Mouse (Mus musculus) midbrain, embryonic 10.5 days (tissue): ENCODE measurements around the gene Tmbim1. TPM values are rescaled to one million over a fixed set of nuclear protein-coding genes. Genes with fewer than 3 reads are reported as not detected.

Experiments
- DNase-seq: peaks from one replicate; pipeline ENCODE4 v3.0.0-alpha.2; 2017; ENCODE audit warnings: low spot score
- H3K27ac ChIP-seq: fragments of 300-500 bp; sonication (generic); replicated peaks from 2 replicates; pipeline ENCODE4 v1.5.1; 2016; ENCODE audit warnings: mild to moderate bottlenecking
- H3K27me3 ChIP-seq: fragments of 300-500 bp; sonication (generic); 2 replicates; pipeline ENCODE4 v1.6.1; 2016; ENCODE audit warnings: low read depth, mild to moderate bottlenecking; ENCODE audit not compliant: poor library complexity, severe bottlenecking
- H3K36me3 ChIP-seq: fragments of 300-500 bp; sonication (generic); 2 replicates; pipeline ENCODE4 v1.6.1; 2016; ENCODE audit warnings: mild to moderate bottlenecking, moderate library complexity
- H3K4me1 ChIP-seq: fragments of 300-500 bp; sonication (generic); 2 replicates; pipeline ENCODE4 v1.6.1; 2016
- H3K4me3 ChIP-seq: fragments of 300-500 bp; sonication (generic); 2 replicates; pipeline ENCODE4 v1.5.1; 2016; ENCODE audit warnings: mild to moderate bottlenecking, moderate library complexity
- H3K9me3 ChIP-seq: fragments of 300-500 bp; sonication (generic); replicated peaks from 2 replicates; pipeline ENCODE4 v1.6.1; 2016; ENCODE audit warnings: mild to moderate bottlenecking
- WGBS: fragments of 180-500 bp; shearing (Covaris S2); methylation state at CpG from one replicate; pipeline ENCODE4 v1.1.7; 2016; 5-methylcytosine and 5-hydroxymethylcytosine counted together
- polyA plus RNA-seq: library from polyadenylated mRNA; unstranded; fragments of >200 nt; fragmentation: Nextera tagmentation; extraction: Ambion mirVana; gene quantifications from 2 replicates; pipeline ENCODE4 v1.2.1, GENCODE M21; 2016

The Tmbim1 gene
- polyA plus RNA-seq, 1 experiment from 2014 or later = 8.6 TPM

DNA sequence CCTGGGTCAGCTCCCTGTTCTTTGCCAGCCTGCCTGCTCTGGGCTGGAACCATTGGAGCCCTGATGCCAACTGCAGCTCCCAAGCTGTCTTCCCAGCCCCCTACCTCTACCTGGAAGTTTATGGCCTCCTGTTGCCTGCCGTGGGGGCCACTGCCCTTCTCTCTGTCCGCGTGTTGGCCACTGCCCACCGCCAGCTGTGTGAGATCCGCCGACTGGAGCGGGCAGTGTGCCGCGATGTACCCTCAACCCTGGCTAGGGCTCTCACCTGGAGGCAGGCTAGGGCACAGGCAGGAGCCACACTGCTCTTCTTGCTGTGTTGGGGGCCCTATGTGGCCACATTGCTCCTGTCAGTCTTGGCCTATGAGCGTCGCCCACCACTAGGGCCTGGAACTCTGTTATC is 26.4 kb downstream of the Tmbim1 start:
- no peak for DNase-seq
- Histone ChIP-seq H3K4me3 (no peak overlapping the region), H3K36me3 (peaks cover 48% of the 10 kb centered on the region), H3K9me3 (no peaks in the 10 kb centered on the region), H3K27me3 (no peaks in the 10 kb centered on the region), H3K4me1 (peaks cover 19% of the 10 kb centered on the region), H3K27ac (no peak overlapping the region)
- 90% methylated on average over 11 of the region's 11 CpGs for WGBS

DNA sequence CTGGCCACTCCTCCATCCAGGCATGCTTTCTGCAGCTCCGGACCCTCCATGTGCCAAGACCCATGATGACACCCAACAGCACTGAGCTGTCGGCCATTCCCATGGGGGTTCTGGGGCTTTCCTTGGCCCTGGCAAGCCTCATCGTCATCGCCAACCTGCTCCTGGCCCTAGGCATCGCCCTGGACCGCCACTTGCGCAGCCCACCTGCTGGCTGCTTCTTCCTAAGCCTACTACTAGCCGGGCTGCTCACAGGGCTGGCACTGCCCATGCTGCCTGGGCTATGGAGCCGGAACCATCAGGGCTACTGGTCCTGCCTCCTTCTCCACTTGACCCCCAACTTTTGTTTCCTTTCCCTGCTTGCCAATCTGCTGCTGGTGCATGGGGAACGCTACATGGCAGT is 26.9 kb downstream of the Tmbim1 start, which contains the start of gene Gpbar1:
Gene Gpbar1, plus strand, starts transcription at position 13 of the 400 bp plus-strand sequence.
- peaks cover 15% of the 10 kb centered on the region for H3K4me1 ChIP-seq
- no peaks in the 10 kb centered on the region for H3K27me3 ChIP-seq
- H3K9me3 ChIP-seq = no peaks in the 10 kb centered on the region
- peaks cover 48% of the 10 kb centered on the region for H3K36me3 ChIP-seq
- DNase-seq = no peak
- 91% methylated on average over 10 of the region's 10 CpGs for WGBS
- no peak within 1 kb of the TSS; the same call in 1 of the 2 replicates for H3K27ac ChIP-seq
- no peak within 1 kb of the TSS for H3K4me3 ChIP-seq

DNA sequence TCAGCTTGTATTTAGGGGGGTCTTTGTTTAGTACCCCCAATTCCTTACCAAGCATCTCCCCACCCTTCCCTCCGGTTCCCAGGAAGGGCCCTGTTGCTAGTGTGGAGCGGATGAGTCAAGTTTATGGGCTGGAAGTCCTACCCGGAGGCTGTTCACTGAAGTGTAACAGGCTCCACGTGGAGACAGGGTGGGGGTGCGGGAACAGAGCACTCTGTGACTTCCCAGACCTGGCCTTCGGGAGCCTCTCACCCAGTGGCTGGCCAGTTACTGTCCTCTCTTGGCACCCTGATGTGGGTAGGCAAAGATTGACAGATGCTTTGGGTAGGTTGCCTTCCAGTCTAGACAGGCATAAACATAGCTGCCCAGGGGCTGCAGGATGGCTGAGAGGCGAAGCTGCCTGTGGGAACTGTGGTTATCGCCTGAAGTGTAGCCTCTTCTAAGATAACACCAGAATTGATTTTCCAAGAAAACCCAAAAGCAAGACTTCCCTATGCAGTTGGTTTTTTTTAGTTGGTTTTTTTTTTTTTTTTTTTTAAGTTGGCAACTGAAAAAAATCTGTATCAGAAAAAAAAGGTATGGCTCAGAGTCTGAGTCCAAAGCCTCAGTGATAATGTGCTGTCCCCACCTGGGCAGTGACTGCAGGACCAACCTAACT is 27.4 kb downstream of the Tmbim1 start:
- DNase-seq = no peak
- no peak overlapping the region; the same call in 1 of the 2 replicates for H3K27ac ChIP-seq
- WGBS = 61% methylated on average over 8 of the region's 8 CpGs
- no peak overlapping the region for H3K4me3 ChIP-seq
- no peaks in the 10 kb centered on the region for H3K27me3 ChIP-seq
- H3K36me3 ChIP-seq = peaks cover 46% of the 10 kb centered on the region
- no peaks in the 10 kb centered on the region for H3K9me3 ChIP-seq
- peaks cover 11% of the 10 kb centered on the region for H3K4me1 ChIP-seq

DNA sequence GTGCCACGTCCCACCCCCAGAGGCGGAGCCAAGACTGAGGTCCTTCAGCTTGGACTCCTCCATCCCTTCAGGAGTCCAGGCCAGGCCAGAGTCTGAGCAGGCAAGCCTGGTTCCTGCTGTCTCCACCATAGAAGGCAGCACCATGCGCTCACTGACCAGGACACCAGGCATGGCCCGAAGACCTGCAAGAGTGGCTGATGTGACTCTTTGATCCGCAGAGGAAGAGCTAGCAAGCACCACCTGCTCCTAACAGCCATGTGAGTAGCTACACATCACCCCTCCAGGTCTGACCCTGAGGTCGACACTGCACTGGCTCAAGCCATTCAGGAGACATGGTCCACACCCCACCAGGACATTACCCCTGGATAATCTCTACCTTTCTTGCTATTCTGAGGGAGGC is 28.4 kb downstream of the Tmbim1 start:
- Histone ChIP-seq H3K27me3 (no peaks in the 10 kb centered on the region), H3K9me3 (no peaks in the 10 kb centered on the region), H3K4me3 (no peak overlapping the region), H3K4me1 (peaks cover 9% of the 10 kb centered on the region), H3K36me3 (peaks cover 36% of the 10 kb centered on the region), H3K27ac (no peak overlapping the region)
- DNase-seq = no peak
- WGBS = 72% methylated on average over 6 of the region's 6 CpGs

DNA sequence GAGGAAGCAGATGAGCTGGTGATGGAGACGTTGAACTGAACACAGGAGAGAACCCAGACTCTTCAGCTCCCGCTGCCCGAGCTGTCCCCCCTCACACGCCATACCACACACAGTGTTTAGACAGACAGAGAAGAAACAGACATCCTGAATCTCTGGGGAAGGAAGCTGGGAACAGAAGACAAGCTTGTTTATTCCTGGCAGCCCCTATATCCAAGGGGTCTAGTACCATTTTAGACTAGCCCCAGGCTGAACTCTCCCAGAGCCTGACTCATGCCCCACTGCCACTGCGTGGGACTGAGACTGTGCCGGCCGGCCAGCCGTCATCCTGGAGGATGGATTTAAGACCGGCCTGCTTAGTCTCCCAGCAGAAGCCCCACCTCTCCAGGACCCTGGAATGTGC is 30.4 kb downstream of the Tmbim1 start:
- H3K36me3 ChIP-seq = peaks cover 16% of the 10 kb centered on the region
- peaks cover 9% of the 10 kb centered on the region for H3K4me1 ChIP-seq
- H3K27me3 ChIP-seq = no peaks in the 10 kb centered on the region
- no peaks in the 10 kb centered on the region for H3K9me3 ChIP-seq
- H3K27ac ChIP-seq = no peak overlapping the region; the same call in 1 of the 2 replicates
- WGBS = 51% methylated on average over 9 of the region's 9 CpGs
- no peak overlapping the region for H3K4me3 ChIP-seq
- DNase-seq = no peak

- 83% methylated on average over 4 of the region's 4 CpGs for WGBS
- no peaks in the 10 kb centered on the region for H3K9me3 ChIP-seq
- DNase-seq = no peak
- H3K27ac ChIP-seq = no peak overlapping the region
- no peaks in the 10 kb centered on the region for H3K4me1 ChIP-seq
- no peaks in the 10 kb centered on the region for H3K27me3 ChIP-seq
- H3K4me3 ChIP-seq = no peak overlapping the region
- H3K36me3 ChIP-seq = peaks cover 25% of the 10 kb centered on the region
Measured at GRCm38 (mm10) chr1:74271659-74272058, 33.8 kb downstream of the Tmbim1 start.

GRCm38 (mm10) chr1:74268750-74269149 is 36.7 kb downstream of the Tmbim1 start:
- no peak overlapping the region for H3K27ac ChIP-seq
- peaks cover 54% of the 10 kb centered on the region for H3K36me3 ChIP-seq
- no peak for DNase-seq
- 86% methylated on average over 8 of the region's 8 CpGs for WGBS
- no peak overlapping the region for H3K4me3 ChIP-seq
- no peaks in the 10 kb centered on the region for H3K4me1 ChIP-seq
- no peaks in the 10 kb centered on the region for H3K9me3 ChIP-seq
- H3K27me3 ChIP-seq = no peaks in the 10 kb centered on the region

DNA sequence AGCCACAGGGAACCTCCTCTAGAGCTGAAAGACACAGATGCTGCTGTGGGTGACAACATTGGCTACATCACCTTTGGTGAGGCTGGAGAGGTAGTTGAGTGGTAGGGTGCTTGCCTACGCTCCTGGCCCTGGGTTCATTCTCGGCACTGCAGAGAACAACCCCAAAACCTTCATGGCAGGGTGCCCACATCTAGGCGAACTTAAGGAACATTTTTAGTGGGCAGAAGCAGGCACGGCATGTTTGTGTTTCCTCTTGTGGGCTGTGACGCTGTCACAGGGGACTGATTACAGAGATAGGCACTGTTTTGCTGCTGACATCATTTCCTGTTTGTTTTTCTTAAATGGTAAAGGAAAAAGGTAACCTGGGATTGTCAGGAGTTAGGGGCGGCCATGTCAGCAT is 42.9 kb downstream of the Tmbim1 start:
- no peaks in the 10 kb centered on the region for H3K27me3 ChIP-seq
- WGBS = 91% methylated on average over 6 of the region's 6 CpGs
- H3K36me3 ChIP-seq = peaks cover 96% of the 10 kb centered on the region
- DNase-seq = no peak
- H3K27ac ChIP-seq = no peak overlapping the region
- no peaks in the 10 kb centered on the region for H3K4me1 ChIP-seq
- H3K4me3 ChIP-seq = no peak overlapping the region
- no peaks in the 10 kb centered on the region for H3K9me3 ChIP-seq

- H3K4me3 ChIP-seq = no peak overlapping the region
- H3K36me3 ChIP-seq = peaks cover 96% of the 10 kb centered on the region
- no peak overlapping the region for H3K27ac ChIP-seq
- H3K4me1 ChIP-seq = no peaks in the 10 kb centered on the region
- no peaks in the 10 kb centered on the region for H3K9me3 ChIP-seq
- WGBS = 78% methylated on average over 4 of the region's 4 CpGs
- no peak for DNase-seq
- no peaks in the 10 kb centered on the region for H3K27me3 ChIP-seq
Measured at GRCm38 (mm10) chr1:74256782-74257181, 48.6 kb downstream of the Tmbim1 start.

DNA sequence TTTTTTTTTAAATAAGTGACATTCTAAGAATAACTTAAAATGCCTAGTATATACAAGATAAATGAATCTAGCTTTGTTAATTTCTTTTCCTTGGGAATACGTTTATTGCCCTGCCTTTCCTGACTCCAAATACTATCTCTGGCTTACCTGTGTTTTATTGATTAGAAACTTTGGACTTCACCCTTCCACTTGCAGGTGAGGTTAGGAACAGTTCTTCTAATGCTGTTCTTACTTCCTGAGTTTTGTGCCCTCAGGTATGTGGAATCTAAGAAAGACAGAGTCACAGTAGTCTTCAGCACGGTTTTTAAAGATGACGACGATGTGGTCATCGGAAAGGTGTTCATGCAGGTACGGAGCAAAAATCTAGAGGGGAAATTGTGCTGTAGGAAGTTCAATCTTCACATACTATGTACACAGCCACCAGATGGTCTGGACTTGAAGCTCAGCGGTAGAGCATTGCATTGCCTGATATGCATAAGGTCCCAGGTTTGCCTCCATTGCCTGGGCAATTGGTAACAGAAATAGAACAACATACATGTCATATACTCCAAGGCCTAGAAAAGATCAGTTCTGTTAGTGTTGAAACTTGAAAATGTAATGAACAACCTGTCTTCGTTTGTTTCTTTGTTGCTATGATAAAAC is 49.6 kb downstream of the Tmbim1 start:
- WGBS = 96% methylated on average over 8 of the region's 8 CpGs
- Histone ChIP-seq H3K9me3 (no peaks in the 10 kb centered on the region), H3K27ac (no peak overlapping the region), H3K36me3 (peaks cover 96% of the 10 kb centered on the region), H3K4me1 (no peaks in the 10 kb centered on the region), H3K27me3 (no peaks in the 10 kb centered on the region), H3K4me3 (no peak overlapping the region)
- no peak for DNase-seq

DNA sequence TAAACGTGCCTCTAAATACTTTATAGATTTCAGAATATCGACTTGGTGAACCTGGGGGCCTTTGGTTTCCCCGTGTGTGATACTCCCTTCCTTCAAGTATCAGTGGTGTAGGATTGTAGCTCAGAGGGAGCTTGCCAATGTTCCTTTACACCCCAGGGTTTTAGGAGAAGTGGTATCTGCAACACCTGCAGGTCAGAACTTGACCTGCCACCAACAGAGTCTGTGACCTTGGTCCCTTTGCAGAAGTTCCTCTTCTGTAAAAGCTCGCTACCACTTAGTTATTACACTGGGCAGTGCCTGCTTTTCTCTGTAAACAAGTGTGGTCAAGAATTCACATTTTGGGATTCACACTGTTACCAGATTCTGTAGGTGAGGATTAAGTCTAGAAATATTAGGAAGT is 55.3 kb downstream of the Tmbim1 start:
- no peak overlapping the region for H3K4me3 ChIP-seq
- H3K9me3 ChIP-seq = no peaks in the 10 kb centered on the region
- peaks cover 91% of the 10 kb centered on the region for H3K36me3 ChIP-seq
- 93% methylated on average over 4 of the region's 4 CpGs for WGBS
- no peaks in the 10 kb centered on the region for H3K4me1 ChIP-seq
- no peak overlapping the region for H3K27ac ChIP-seq
- DNase-seq = no peak
- no peaks in the 10 kb centered on the region for H3K27me3 ChIP-seq

DNA sequence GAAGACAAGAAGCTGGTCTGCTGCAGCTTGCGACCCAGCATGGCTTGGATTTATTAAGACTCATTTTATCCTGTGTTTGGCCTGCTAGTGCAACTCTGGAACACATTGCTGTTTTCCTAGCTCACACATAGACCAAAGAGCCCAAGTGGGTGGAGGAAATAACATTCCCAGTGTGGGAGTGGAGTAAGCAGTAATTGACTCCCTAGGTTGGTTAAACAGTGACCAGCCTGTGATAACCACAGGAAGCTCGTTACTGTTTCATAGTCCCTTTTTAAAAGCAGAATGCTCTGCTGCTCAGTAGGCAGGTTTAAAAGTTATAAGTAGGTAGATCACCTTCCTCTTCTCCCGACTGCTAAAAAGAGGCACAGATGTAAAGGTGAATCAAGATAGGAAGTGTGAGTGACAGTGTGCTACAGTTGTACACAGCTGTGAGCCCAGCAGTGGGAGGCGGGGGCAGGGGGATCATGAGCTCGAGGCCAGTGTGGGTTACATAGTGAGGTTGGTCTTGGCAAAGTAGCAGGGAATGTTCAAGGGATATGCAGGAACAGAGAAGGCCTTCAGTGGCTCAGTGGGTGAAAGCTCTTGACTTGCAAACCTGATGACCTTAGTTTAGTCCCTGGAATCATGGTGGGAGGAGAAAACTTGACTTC is 56.0 kb downstream of the Tmbim1 start:
- no peaks in the 10 kb centered on the region for H3K4me1 ChIP-seq
- DNase-seq = no peak
- H3K27ac ChIP-seq = no peak overlapping the region
- no peak overlapping the region for H3K4me3 ChIP-seq
- no peaks in the 10 kb centered on the region for H3K27me3 ChIP-seq
- no peaks in the 10 kb centered on the region for H3K9me3 ChIP-seq
- peaks cover 85% of the 10 kb centered on the region for H3K36me3 ChIP-seq
- WGBS = 91% methylated on average over 5 of the region's 5 CpGs

GRCm38 (mm10) chr1:74248799-74249198 is 56.6 kb downstream of the Tmbim1 start:
- H3K27ac ChIP-seq = no peak overlapping the region
- 87% methylated on average over 1 of the region's 1 CpGs for WGBS
- H3K27me3 ChIP-seq = no peaks in the 10 kb centered on the region
- no peak overlapping the region for H3K4me3 ChIP-seq
- H3K36me3 ChIP-seq = peaks cover 78% of the 10 kb centered on the region
- H3K9me3 ChIP-seq = no peaks in the 10 kb centered on the region
- no peak for DNase-seq
- no peaks in the 10 kb centered on the region for H3K4me1 ChIP-seq
